In the genomic region with DNA sequence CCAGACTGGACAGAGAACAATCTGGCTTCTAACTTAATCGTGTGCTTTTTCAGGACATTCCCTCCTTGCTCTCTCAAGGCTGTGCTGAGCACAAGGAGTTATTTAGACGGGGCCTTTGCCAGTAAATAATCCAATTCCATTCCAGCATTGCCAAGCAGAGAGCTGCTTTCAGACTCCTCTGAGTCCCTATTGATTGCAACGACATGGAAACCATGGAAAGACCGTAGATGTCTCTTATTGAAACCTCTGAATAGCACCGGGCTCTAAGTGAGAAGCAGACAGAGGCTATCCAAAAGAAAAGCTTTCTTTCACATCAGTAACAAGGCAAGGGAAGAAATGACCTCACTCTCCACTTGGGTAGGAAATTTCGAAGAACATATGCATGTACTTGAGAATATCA, we compare ENCODE assay signal across 17 mouse cellular contexts. TPM values are rescaled to one million over a fixed set of nuclear protein-coding genes. Genes with fewer than 3 reads are reported as not detected.
DNase-seq lines count a peak whose midpoint lies in the region; ATAC-seq lines count a peak whose summit lies in the region.
"Had no signal": no experiment of that assay in that cellular context is flagged by ENCODE, and none has a peak within 500 bp of the region (broad histone marks: within the 10 kb centered on the region; RNA-seq: fewer than 3 reads in every experiment).

No protein-coding gene starts in this region.

- ATAC-seq in frontal cortex, adult (ENCODE audit: low TSS enrichment) = peak; percentile 76
- no peak for ATAC-seq in megakaryocyte, adult 5-6 weeks (ENCODE audit: poor library complexity, severe bottlenecking)
- ATAC-seq: Patski had no signal

- no peak for DNase-seq in frontal cortex, postnatal 25 days (ENCODE audit: low spot score in 2 of 2)
- DNase-seq in layer of hippocampus, adult 9-11 months = peak; percentile 31
- DNase-seq in layer of hippocampus, adult 11-12 months (ENCODE audit: low spot score) = no peak
- peak; percentile 43 to 63 for DNase-seq in right cerebral cortex, postnatal 10 days (ENCODE audit: low spot score in 2 of 2)
- no peak for DNase-seq in right cerebral cortex, postnatal 25 days
- no peak for DNase-seq in ovary, postnatal 10 days (ENCODE audit: low spot score)
- DNase-seq: cerebellum, postnatal 14 days; kidney, adult 8-10 months; kidney, postnatal 4 days; liver; lung, adult 18-20 months; lung, postnatal 4 days had no signal

RNA-seq across cellular contexts. Expression of gene Nkain2, which starts 8.3 kb away (rescaled TPM):
- not detected in 2 replicates for total RNA-seq in megakaryocyte, adult 5-6 weeks (2015)
- not detected in 2 replicates for total RNA-seq in megakaryocyte, adult 5-6 weeks (2017)
- total RNA-seq: hematopoietic stem cell, adult 5-6 weeks; monocyte, adult 5-6 weeks had no signal

Comparison
In these comparisons a context has a peak if more than half of its experiments do, and no peak if none do; other contexts are left out.
1. DNase-seq: peak in layer of hippocampus, adult 9-11 months (single experiment) and right cerebral cortex, postnatal 10 days (2 of 2); none in frontal cortex, postnatal 25 days (0 of 2), layer of hippocampus, adult 11-12 months (single experiment), right cerebral cortex, postnatal 25 days (single experiment) and ovary, postnatal 10 days (single experiment).